Mouse (Mus musculus): ENCODE measurements at regions not wholly inside any gene's neighbourhood (a gene's known extent, or its start where the extent isn't known, plus 50 kb on each side); places are given as distances from the start of the nearest gene placed in this dataset.

- TF ChIP-seq POLR2A (IDR thresholded peaks at IDR 0.05; ENCODE audit: borderline replicate concordance, extremely low read depth, low read depth, low read length): no peak
- TF ChIP-seq CTCF (IDR thresholded peaks at IDR 0.05; ENCODE audit: insufficient read depth, low read length): no peak
Measured at GRCm38 (mm10) chr4:125385811-125386210, 104.7 kb upstream of the Grik3 start.
